Mouse (Mus musculus): ENCODE results near the gene Rbms1.

Gene Rbms1

GRCm38 (mm10) chr2:60807341-60808195 lies 155.4 kb downstream of the Rbms1 start:
- no peak for DNase-seq (ENCODE audit: low spot score)

GRCm38 (mm10) chr2:60804763-60805162 lies 158.2 kb downstream of the Rbms1 start:
- no peak for DNase-seq (ENCODE audit: low spot score)

GRCm38 (mm10) chr2:60803377-60803776 lies 159.6 kb downstream of the Rbms1 start:
- no peak for DNase-seq (ENCODE audit: low spot score)

GRCm38 (mm10) chr2:60802828-60803227 lies 160.2 kb downstream of the Rbms1 start:
- DNase-seq (ENCODE audit: low spot score), result no peak

GRCm38 (mm10) chr2:60802191-60802590 lies 160.8 kb downstream of the Rbms1 start:
- DNase-seq (ENCODE audit: low spot score), result no peak

GRCm38 (mm10) chr2:60801571-60802155 lies 161.3 kb downstream of the Rbms1 start:
- DNase-seq (ENCODE audit: low spot score), result no peak

- no peak for DNase-seq (ENCODE audit: low spot score)
These were observed 162.0 kb downstream of the Rbms1 start for GRCm38 (mm10) chr2:60800921-60801558.

GRCm38 (mm10) chr2:60799816-60800215 lies 163.2 kb downstream of the Rbms1 start:
- DNase-seq (ENCODE audit: low spot score), result no peak

- no peak for DNase-seq (ENCODE audit: low spot score)
These were observed 164.0 kb downstream of the Rbms1 start for GRCm38 (mm10) chr2:60798767-60799529.

GRCm38 (mm10) chr2:60796969-60797669 lies 165.9 kb downstream of the Rbms1 start:
- no peak for DNase-seq (ENCODE audit: low spot score)

GRCm38 (mm10) chr2:60796616-60796968 lies 166.4 kb downstream of the Rbms1 start:
- DNase-seq (ENCODE audit: low spot score), result no peak

- DNase-seq (ENCODE audit: low spot score), result no peak
These were observed 167.1 kb downstream of the Rbms1 start for GRCm38 (mm10) chr2:60795861-60796260.

GRCm38 (mm10) chr2:60792506-60792905 lies 170.5 kb downstream of the Rbms1 start:
- DNase-seq (ENCODE audit: low spot score), result no peak

- DNase-seq (ENCODE audit: low spot score), result no peak
These were observed 173.9 kb downstream of the Rbms1 start for GRCm38 (mm10) chr2:60789126-60789525.

GRCm38 (mm10) chr2:60788173-60788908 lies 174.7 kb downstream of the Rbms1 start:
- no peak for DNase-seq (ENCODE audit: low spot score)

- DNase-seq (ENCODE audit: low spot score), result no peak
These were observed 175.9 kb downstream of the Rbms1 start for GRCm38 (mm10) chr2:60787088-60787487.

GRCm38 (mm10) chr2:60786289-60786688 lies 176.7 kb downstream of the Rbms1 start:
- no peak for DNase-seq (ENCODE audit: low spot score)

GRCm38 (mm10) chr2:60774501-60774900 lies 188.5 kb downstream of the Rbms1 start:
- no peak for DNase-seq (ENCODE audit: low spot score)

GRCm38 (mm10) chr2:60773592-60773991 lies 189.4 kb downstream of the Rbms1 start:
- DNase-seq (ENCODE audit: low spot score), result no peak

- no peak for DNase-seq (ENCODE audit: low spot score)
These were observed 196.6 kb downstream of the Rbms1 start for GRCm38 (mm10) chr2:60766420-60766819.

GRCm38 (mm10) chr2:60756218-60756617 lies 206.8 kb downstream of the Rbms1 start:
- no peak for DNase-seq (ENCODE audit: low spot score)
